Mouse (Mus musculus) left cerebral cortex, adult 9 months (tissue): Measurements from ENCODE around the gene Oaz2.
"Not testable (repeated sequence)": the region's sequence is repeated elsewhere in the genome, so short reads cannot be mapped to it uniquely, and the experiment has no call there.

Experiments used
- DNase-seq, 2 experiments: peaks; one replicate each; pipeline ENCODE4 v3.0.0; 2022; ENCODE audit warnings: low spot score in 2 of 2

Oaz2 gene

DNA sequence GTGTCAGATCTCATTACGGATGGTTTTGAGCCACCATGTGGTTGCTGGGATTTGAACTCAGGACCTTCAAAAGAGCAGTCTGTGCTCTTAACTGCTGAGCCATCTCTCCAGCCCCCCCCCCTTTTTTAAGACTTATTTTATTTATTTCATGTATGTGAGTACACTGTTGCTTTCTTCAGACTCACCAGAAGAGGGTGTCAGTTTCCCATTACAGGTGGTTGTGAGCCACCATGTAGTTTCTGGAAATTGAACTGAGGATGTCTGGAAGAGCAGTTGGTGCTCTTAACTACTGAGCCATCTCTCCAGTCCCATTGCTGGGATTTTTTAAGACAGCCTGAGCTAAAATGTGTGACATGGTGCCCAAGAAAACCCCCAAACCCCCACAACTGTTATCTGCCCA lies 15.8 kb upstream of the Oaz2 start:
- not testable (repeated sequence) for DNase-seq

GRCm38 (mm10) chr9:65653741-65654140 lies 14.1 kb upstream of the Oaz2 start:
- DNase-seq, result no peak

GRCm38 (mm10) chr9:65654700-65655237 lies 13.0 kb upstream of the Oaz2 start:
- no peak for DNase-seq

DNA sequence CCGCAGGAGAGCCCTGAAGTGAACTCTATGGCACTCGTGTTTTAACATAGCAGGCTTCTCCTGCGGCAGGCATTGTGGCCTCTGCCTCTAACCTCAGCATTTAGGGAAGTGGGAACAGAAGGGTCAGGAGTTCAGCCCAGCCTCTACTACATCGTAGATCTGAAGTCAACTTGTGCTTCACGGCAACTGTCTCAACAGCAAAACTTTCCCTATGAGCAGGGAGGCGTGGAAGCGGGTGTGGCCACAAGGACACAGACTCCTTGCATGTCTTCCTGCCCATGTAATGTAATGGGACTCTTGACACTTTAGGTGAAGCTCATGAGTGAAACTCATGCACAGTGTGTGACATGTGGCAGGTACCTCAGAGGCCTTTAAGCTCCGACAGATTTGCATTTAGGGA lies 12.3 kb upstream of the Oaz2 start:
- no peak for DNase-seq

- DNase-seq, result no peak
Measured at GRCm38 (mm10) chr9:65657218-65657617, 10.6 kb upstream of the Oaz2 start.

DNA sequence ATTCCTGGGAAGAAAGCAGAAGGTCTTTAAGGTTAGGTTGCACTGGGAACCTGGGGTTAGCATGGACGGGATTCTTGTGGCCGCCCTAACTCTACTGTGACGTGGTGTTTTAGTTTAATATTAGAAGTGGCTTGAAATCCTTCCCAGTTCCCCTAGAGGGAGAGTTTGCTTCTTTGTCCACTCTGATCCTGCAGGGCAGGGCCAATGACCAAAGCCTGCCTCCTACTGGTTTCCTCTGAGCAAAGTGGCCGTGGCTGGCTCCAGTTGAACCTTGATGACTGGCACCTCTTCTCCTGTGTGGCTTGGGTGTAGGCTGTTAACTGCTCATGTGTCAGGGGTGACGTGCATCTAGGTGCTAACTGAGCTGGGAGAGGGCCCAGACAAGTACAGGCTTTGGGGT lies 6.8 kb upstream of the Oaz2 start:
- no peak for DNase-seq

DNA sequence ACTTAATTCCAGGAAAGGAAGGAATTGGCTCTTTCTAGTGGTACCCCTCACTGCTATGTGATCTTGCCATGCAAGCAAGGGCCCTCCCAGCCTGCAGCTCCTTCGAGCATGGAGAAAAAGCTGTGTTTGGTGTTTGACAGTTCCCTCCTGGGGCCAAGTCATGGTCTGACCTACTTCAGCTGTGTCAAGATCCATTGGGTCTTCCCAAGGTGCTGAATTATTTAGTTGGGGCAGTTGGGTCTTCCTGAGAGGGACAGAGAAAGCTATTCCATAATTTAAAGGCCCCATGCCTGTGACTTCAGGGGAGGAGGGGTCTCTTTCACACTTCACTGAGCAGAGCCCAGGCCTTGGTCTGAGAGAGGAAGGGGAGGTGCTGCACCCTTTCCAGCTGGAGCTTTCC lies 6.3 kb upstream of the Oaz2 start:
- DNase-seq, result no peak

DNA sequence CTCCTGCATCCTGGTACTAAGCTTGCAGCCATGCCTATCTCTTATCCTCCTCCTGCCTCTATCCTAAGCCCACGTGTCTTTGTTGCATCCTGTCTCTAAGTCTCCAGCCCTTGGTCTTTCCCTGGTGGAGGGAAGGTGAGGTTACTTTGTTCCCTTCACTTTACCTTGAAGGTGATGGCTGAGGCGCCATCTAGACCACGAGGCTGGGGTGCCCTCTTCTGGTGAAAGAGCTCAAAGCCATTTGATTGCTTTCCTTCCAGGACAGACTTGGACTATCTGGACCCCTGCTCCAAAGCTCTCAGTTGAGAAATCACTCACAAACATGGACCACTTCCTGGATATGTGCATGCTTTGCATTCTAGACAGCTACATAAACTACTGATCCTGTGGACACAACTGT lies 3.6 kb upstream of the Oaz2 start:
- peak in 1 of 2 experiments; percentile 61 for DNase-seq

GRCm38 (mm10) chr9:65666042-65666441 lies 1.8 kb upstream of the Oaz2 start:
- DNase-seq, result peak in 1 of 2 experiments; percentile 34

DNA sequence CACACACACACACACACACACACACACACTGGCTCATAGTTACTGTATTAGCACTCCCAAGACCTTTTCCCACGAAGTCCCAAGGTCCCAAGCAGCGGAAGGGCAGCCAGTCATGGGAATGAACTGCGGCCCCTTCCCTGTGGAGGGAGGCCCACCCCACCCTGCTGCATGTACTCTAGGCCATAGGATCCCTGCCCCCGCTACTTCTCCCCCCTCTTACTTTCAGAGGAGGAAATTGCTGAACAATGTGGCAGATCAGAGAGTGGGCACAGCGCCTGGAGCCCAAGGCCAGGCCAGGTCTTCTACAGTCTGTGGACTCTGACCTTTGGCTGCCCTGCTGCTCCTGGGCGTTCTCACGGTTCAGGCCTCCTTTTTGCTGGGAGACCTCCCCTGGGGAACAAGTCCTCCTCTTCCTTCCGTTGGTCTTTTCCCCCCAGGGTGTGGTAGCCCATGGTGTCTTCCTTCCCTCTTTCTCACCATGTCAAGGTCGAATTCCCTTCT lies 3.7 kb downstream of the Oaz2 start:
- DNase-seq, result no peak

- DNase-seq, result no peak
Measured at GRCm38 (mm10) chr9:65672996-65673395, 5.2 kb downstream of the Oaz2 start.

DNA sequence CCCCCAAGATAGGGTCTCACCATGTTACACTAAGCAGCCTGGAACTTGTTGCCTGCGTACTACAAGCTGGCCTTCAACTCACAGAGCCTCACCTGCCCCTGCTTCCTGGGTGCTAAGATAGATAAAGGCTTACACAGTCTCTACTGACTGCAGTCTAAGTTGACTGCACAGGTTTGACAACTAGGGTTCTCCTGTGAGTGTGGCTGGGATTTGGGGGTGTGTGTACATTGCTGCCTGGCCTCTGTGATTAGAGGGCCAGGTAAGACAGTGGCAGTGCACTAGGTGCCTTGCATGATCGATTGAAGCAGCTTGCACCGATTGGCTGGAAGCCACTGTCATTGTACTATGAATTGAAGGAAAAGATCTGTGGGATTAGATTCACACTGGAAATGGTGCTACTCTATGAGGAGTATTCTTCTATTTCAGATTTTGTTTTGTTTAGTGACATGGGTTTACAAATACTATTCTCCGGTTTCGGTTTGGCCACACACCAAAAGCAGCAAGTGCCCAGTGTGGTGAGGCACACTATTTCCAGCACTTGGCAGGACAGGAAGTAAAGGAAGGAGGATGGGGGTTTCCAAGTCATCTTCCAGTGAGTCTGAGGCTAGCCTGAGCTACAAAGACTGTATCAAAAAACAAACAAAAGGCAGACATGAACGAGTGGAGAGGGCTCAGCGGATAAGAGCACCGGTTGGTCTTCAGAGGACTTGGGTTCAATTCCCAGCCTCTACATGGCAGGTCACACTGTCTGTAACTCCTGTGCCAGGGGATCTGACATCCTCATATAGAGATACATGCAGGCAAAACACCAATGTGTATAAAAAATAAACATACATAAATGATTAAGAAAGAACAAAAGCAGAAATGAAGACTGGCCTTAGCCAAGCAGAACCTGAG lies 7.9 kb downstream of the Oaz2 start:
- no peak for DNase-seq

DNA sequence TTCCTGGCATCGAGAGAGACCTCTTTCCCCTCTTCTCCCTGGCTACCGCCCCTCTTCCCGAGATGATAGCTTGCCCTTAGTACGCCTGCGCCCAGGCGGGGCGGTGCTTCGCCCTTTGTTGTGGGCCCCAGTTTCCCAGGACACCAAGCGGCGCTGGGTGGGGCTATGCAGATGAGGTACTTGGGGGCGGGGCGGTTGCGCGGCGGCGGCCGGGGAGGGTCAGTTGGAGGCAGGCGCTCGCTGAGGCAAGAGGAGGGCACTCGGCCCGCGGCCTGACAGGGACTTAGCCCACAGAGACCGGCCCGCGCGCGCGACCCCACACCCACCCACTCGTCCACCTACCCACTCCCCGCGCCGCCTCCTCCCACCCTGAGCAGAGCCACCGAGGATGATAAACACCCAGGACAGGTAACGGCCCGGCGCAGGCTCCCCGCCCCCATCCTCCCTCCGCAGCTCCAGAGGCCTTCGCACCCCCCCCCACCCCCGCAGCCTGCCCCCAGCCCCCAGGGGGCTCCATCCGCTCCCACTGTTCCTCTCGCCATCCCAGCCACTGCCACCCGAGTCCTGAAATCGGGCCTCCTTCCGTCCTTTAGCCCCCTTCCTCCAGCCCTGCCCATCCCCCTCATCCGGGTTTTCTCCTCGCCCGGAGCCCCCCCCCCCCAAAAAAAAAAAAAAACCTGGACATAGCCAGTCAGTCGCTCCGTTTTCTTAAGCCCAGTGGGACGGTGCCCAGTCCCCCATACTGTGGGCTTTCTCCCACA lies 8.7 kb downstream of the Oaz2 start:
- peak; percentile 83 to 96 for DNase-seq

- no peak for DNase-seq
Measured at GRCm38 (mm10) chr9:65677119-65677462, 9.3 kb downstream of the Oaz2 start.

- DNase-seq, result no peak
Measured at GRCm38 (mm10) chr9:65679181-65679761, 11.5 kb downstream of the Oaz2 start.

DNA sequence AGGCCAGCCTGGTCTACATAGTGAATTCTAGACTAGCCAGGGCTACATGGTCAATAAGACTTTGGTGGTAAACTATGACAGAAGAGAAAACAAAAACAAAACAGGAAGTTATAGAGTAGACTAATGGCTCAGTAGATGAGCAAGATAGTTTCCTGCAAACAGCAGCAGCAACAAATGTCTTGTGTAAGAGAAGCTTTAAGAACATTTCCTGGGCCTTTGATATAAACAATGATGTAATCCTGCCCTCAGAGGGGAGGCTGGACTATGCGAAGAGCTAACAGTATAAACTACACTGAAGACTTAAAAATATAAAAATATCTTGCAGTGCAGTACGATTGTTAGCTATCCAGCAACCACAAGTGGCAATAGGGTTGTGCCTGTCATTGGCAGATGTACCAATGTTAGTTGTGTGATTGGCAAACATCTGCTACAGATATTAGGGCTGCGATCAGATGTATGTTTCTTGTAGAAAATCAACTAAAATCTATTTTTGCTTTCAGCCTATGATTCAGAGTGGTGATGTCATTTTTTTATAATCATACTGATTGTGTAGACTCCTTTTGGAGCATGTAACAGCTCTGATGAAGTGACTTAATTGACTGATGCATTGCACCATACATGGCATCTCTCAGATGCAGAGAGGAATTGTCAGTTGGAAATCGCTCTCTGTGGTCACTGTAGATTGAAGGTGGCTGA lies 13.3 kb downstream of the Oaz2 start:
- DNase-seq, result no peak

- DNase-seq, result peak in 1 of 2 experiments; percentile 24
Measured at GRCm38 (mm10) chr9:65681634-65681940, 13.8 kb downstream of the Oaz2 start.

- DNase-seq, result no peak
Measured at GRCm38 (mm10) chr9:65682183-65682582, 14.4 kb downstream of the Oaz2 start.

DNA sequence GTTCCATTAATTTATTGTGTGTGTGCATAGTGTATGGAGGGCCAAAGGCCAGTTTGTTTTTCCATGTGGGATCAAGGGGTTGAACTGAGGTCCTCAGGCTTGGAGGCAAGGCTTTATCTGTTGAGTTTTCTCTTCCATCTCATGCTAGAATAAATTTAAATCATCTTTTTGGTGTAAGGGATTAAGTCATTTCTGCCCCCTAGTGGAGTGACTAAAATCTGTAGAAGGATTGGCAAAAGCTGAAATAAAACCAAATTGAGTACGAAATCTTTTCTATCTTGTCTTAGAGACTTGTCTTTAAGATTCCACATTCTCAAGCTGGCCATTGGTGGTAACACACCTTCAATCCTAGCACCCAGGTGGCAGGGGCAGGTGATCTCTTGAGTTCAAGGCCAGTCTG lies 15.2 kb downstream of the Oaz2 start:
- DNase-seq, result no peak

DNA sequence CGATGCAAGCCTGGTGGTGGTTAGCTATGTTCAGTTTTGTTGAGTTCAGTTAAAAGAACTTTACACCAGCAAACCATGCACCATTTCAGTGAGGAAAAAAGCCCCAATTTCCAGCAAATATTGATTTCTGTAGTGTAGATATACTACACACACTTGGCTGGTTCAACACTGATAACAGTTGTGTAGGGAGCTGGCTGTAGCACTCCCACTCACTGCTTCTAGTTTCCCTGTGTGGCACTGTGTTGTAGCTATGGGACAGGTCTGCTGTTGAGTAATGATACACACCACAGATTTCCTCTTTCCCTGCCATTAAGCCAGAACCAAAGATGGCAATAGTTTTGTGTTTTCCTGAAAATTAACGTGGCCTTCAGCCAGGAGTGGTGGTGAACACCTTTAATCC lies 16.9 kb downstream of the Oaz2 start:
- DNase-seq, result no peak

DNA sequence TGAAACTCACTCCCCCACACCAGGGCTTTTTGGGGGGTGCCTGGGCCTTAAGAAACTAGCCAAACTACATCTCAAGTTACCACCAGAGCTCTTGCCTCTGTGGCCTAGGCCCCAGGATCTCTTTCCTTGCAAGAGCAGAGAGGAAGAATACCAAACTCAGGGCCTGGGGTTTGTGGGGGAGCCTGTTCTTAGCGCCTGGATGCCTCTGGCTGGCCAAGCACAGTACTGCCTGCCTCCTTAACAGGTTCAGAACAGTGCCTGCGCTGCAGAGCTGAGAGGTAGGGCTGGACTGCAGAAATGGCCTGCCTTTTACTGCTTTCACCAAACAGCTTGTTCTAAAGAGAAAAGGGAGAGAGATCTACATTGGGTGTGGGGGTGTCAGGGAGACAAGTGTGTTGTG lies 22.1 kb downstream of the Oaz2 start:
- DNase-seq, result not testable (repeated sequence)

DNA sequence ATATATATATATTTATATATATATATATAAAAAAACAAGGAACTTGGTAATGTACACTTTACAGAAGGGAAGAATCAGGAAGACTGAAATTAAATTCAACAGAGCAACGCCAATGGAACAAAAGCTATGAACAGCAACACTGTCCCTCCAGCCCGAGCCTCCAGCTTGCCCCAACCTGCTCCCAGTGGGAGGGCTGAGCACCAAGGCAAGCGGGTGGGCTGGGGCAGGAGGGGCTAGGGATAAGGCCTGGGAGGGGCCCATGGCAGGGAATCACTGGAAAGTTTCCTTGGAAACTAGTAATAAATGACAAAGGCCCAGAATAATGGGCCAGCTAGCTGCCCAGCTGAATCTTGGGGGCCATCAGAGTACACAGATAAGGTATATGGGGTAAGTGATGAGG lies 24.7 kb downstream of the Oaz2 start:
- DNase-seq, result no peak
